Mouse (Mus musculus): Measurements from ENCODE around the gene Fblim1. TPM values are rescaled to one million over a fixed set of nuclear protein-coding genes. Genes with fewer than 3 reads are reported as not detected.

Gene Fblim1
- polyA plus RNA-seq, 1 experiment from 2014 or later: 90.1 TPM

DNA sequence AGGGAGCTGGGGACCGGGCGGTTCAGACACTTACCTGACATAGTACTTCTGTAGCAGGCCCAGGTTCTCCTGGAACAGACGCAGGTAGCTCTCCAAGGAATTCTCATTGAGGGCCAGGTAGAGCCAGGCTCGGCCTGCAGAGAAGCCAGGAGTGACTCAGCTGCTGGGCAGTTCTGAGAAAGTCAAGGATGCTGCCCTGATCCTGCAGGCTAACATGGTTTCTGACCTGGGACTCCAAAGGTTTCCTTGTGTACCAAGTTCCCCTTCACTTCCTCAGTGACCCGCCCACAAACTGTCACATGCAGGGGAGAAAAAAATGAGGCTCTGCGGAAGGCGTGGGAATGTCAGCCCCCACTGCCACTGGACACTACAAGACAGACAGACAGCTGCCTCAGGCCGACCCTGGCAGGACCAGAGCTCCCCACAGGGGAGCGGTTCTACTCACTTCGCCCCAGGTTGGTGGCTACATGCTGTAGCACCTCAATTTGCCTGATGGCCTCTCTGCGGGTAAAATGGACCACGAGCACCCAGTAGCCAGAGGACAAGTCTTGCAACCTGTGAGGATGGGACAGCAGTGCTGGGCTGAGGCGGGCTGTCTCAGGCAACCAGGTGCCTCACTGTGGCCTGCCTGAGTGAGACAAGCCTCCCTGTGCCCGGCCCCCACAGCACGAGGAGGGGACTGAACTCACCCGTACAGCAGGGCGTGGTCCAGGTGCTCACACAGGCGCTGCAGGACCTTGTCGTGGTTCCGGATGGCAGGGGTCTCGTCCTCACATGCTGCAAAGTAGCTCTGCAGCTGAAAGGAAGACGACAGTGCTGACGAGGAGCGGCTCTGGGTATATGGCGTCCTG lies 36.3 kb upstream of the Fblim1 start:
- ChIA-PET POLR2A (interaction anchor here (1.3 kb wide), 1 partner anchor 23 kb away, joined by 3 read pairs; the partner anchor contains the start of gene Plekhm2), CTCF (no interaction called here)
- DNase-seq (ENCODE audit: low read depth, low spot score): no peak
- TF ChIP-seq CTCF (IDR thresholded peaks at IDR 0.05): no peak
- in situ Hi-C loops (cut with MboI; ENCODE audit: low pct_unique_long_range_greater_than_20kb): no loop called here
- no peaks in the 10 kb centered on the region for H3K27me3 ChIP-seq
- peak; percentile 23 for ATAC-seq

GRCm38 (mm10) chr4:141641353-141641771 lies 35.5 kb upstream of the Fblim1 start:
- ChIA-PET CTCF (no interaction called here), POLR2A (interaction anchor here (1.3 kb wide), 1 partner anchor 24 kb away, joined by 3 read pairs; the partner anchor contains the start of gene Plekhm2)
- ATAC-seq (peak; percentile 44), DNase-seq (ENCODE audit: low read depth, low spot score) (peak; percentile 47)
- in situ Hi-C loops (cut with MboI; ENCODE audit: low pct_unique_long_range_greater_than_20kb): no loop called here
- TF ChIP-seq CTCF (IDR thresholded peaks at IDR 0.05): no peak
- no peaks in the 10 kb centered on the region for H3K27me3 ChIP-seq

- TF ChIP-seq CTCF (IDR thresholded peaks at IDR 0.05): no peak
- CTCF ChIA-PET: no interaction called here
- in situ Hi-C loops (cut with MboI; ENCODE audit: low pct_unique_long_range_greater_than_20kb): no loop called here
- no peak for DNase-seq (ENCODE audit: low read depth, low spot score)
- POLR2A ChIA-PET: no interaction called here
- ATAC-seq: no peak
- no peaks in the 10 kb centered on the region for H3K27me3 ChIP-seq
These were observed 33.6 kb upstream of the Fblim1 start for GRCm38 (mm10) chr4:141639474-141639873.

- no peaks in the 10 kb centered on the region for H3K27me3 ChIP-seq
- ChIA-PET CTCF (interaction anchor here (1.0 to 1.2 kb wide), 2 partner anchors 12 to 18 kb away, joined by 3 read pairs; partner anchors contain the start of gene Tmem82), POLR2A (interaction anchor here (1.0 kb wide), 1 partner anchor 9 kb away, joined by 3 read pairs; no protein-coding TSS in a partner anchor)
- TF ChIP-seq CTCF (IDR thresholded peaks at IDR 0.05): no peak
- in situ Hi-C loops (cut with MboI; ENCODE audit: low pct_unique_long_range_greater_than_20kb): no loop called here
- ATAC-seq: no peak
- DNase-seq (ENCODE audit: low read depth, low spot score): peak; percentile 39
These were observed 30.8 kb upstream of the Fblim1 start for GRCm38 (mm10) chr4:141636693-141637092.

DNA sequence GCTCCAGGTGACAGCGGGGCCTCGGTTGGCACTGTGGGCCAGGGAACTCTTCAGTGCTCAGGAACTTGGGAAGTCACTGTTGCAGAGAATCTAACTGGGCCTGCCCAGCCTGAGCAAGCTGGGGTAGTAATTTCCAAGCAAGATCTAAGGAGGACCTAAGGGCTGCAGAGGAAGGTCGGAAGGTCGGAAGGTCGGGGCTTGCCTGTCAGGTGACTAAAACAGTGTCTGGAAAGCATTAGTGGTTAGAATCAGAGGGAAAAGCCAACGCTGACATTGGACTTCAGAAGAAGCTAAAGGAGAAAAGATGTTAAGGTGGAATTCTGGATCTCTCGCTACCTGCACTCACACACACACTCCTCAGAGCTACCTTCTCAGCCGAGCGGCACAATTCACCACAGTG lies 30.1 kb upstream of the Fblim1 start:
- POLR2A ChIA-PET: no interaction called here
- no peaks in the 10 kb centered on the region for H3K27me3 ChIP-seq
- TF ChIP-seq CTCF (IDR thresholded peaks at IDR 0.05): no peak
- CTCF ChIA-PET: interaction anchor here (1.0 to 1.2 kb wide), 2 partner anchors 11 to 17 kb away, joined by 3 read pairs; partner anchors contain the start of gene Tmem82
- in situ Hi-C loops (cut with MboI; ENCODE audit: low pct_unique_long_range_greater_than_20kb): no loop called here
- DNase-seq (ENCODE audit: low read depth, low spot score): no peak
- ATAC-seq: no peak

DNA sequence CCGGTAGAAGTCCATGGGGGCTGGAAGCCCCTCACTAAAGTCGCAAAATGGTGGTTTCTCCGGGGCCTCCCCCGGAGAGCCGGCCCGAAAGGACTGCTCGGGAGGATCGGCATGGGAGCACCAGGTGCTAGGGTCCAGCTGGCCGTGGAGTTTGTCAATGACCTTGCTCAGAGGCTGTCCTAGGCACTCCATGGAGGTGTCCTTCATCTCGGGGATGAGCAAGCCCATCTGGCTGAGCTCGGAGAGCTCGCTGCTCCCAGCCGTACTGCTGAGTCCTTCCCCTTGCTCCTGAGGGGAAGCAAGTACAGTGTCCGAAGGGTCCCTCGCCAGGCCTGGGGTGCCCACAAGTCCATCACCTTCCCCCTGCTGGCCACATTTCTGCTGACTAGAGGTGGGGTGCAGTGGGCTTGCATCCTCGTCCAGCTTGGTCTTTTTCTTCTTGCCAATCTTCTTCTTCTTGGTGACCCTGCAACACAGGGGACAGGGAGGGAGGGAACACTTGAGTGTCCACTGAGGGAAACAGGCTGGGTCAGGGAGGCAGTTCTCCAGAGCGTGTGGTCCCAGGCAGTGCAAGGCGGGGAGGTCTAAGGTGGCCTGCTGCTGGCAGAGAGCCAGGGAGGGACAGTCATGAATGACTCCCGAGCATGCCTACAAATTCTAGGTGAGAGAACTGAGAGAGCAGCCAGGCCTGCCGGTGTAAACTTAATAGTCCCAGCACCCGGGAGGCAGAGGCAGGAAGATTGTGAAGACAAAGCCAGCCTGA lies 26.4 kb upstream of the Fblim1 start:
- ATAC-seq (no peak), DNase-seq (ENCODE audit: low read depth, low spot score) (no peak)
- H3K27me3 ChIP-seq: no peaks in the 10 kb centered on the region
- in situ Hi-C loops (cut with MboI; ENCODE audit: low pct_unique_long_range_greater_than_20kb): no loop called here
- ChIA-PET CTCF (no interaction called here), POLR2A (no interaction called here)
- TF ChIP-seq CTCF (IDR thresholded peaks at IDR 0.05): no peak

- in situ Hi-C loops (cut with MboI; ENCODE audit: low pct_unique_long_range_greater_than_20kb): no loop called here
- POLR2A ChIA-PET: no interaction called here
- no peak for DNase-seq (ENCODE audit: low read depth, low spot score)
These were observed 25.4 kb upstream of the Fblim1 start for GRCm38 (mm10) chr4:141631250-141631649.

GRCm38 (mm10) chr4:141630021-141630420 lies 24.1 kb upstream of the Fblim1 start:
- H3K27me3 ChIP-seq: no peaks in the 10 kb centered on the region
- DNase-seq (ENCODE audit: low read depth, low spot score) (no peak), ATAC-seq (no peak)
- in situ Hi-C loops (cut with MboI; ENCODE audit: low pct_unique_long_range_greater_than_20kb): no loop called here
- TF ChIP-seq CTCF (IDR thresholded peaks at IDR 0.05): no peak
- POLR2A ChIA-PET: no interaction called here
- CTCF ChIA-PET: no interaction called here

More at GRCm38 (mm10) chr4:141631250-141631649, 25.4 kb upstream of the Fblim1 start:
- TF ChIP-seq CTCF (IDR thresholded peaks at IDR 0.05): no peak
- ATAC-seq: no peak
- CTCF ChIA-PET: no interaction called here
- H3K27me3 ChIP-seq: no peaks in the 10 kb centered on the region

DNA sequence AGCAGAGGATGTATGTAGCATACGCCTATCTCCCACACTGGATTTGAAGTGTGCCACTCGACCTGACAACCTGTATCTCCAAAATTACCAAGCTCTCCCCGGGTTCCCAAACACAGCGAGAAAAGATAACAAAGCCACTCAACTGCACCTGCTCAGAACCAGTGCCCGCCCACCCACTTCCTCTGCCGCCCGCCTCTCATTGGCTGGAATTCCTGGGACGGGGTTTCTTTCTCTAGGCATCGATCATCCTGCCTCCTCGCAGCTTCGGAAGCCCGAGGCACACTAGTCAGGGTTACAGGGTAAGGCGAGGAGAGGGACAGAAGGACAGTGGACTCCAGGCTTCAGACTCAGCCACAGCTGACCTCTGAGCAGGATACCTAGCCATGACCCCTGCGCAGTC lies 22.8 kb upstream of the Fblim1 start:
- CTCF ChIA-PET: no interaction called here
- POLR2A ChIA-PET: no interaction called here
- in situ Hi-C loops (cut with MboI; ENCODE audit: low pct_unique_long_range_greater_than_20kb): no loop called here
- ATAC-seq (no peak), DNase-seq (ENCODE audit: low read depth, low spot score) (no peak)
- H3K27me3 ChIP-seq: no peaks in the 10 kb centered on the region
- no peak for TF ChIP-seq CTCF (IDR thresholded peaks at IDR 0.05)

GRCm38 (mm10) chr4:141627502-141627901 lies 21.6 kb upstream of the Fblim1 start:
- DNase-seq (ENCODE audit: low read depth, low spot score) (no peak), ATAC-seq (no peak)
- POLR2A ChIA-PET: interaction anchor here (0.6 to 0.7 kb wide), 2 partner anchors 10 to 335 kb away, joined by 3 to 4 read pairs; no protein-coding TSS in a partner anchor
- CTCF ChIA-PET: interaction anchor here (1.2 kb wide), 1 partner anchor 10 kb away, joined by 3 read pairs; no protein-coding TSS in a partner anchor
- no peak for TF ChIP-seq CTCF (IDR thresholded peaks at IDR 0.05)
- in situ Hi-C loops (cut with MboI; ENCODE audit: low pct_unique_long_range_greater_than_20kb): no loop called here
- no peaks in the 10 kb centered on the region for H3K27me3 ChIP-seq
